8 mouse cellular contexts compared by ENCODE assay signal in genomic region chr3:96237904-96238511, GRCm38 (mm10). TPM values are rescaled to one million over a fixed set of nuclear protein-coding genes. Genes with fewer than 3 reads are reported as not detected.
DNase-seq lines count a peak whose midpoint lies in the region; ATAC-seq and TF ChIP-seq lines count a peak whose summit lies in the region.

No protein-coding gene starts in this region.

- peak; percentile 72 for DNase-seq in embryo, embryonic 10 days (ENCODE audit: low spot score)
- DNase-seq in embryo, embryonic 9.5 days (ENCODE audit: extremely low spot score): no peak
- peak; percentile 63 for DNase-seq in liver, embryonic 11.5 days (ENCODE audit: low spot score)
- DNase-seq in stomach, postnatal 0 days (ENCODE audit: low spot score): no peak
- DNase-seq in left cerebral cortex, postnatal 14 days (ENCODE audit: low spot score in 2 of 2): no peak
- DNase-seq in urinary bladder, postnatal 10 days (ENCODE audit: low spot score): no peak

- no peaks in the 10 kb centered on the region for H3K27me3 ChIP-seq in C2C12 (ENCODE audit: control insufficient read depth, insufficient read depth, insufficient read length)
- H3K27me3 ChIP-seq in erythroblast, embryonic 14.5 days (ENCODE audit: control insufficient read depth): no peaks in the 10 kb centered on the region
- H3K27me3 ChIP-seq in liver, embryonic 11.5 days (replicated peaks; ENCODE audit: control insufficient read depth, insufficient read depth, low read length): no peaks in the 10 kb centered on the region
- no peaks in the 10 kb centered on the region for H3K27me3 ChIP-seq in stomach, postnatal 0 days (ENCODE audit: control insufficient read depth, insufficient read depth, low read length)

- H3K27ac ChIP-seq in liver, embryonic 11.5 days (ENCODE audit: low read depth, low read length): peak overlapping the region; percentile 89
- H3K27ac ChIP-seq in stomach, postnatal 0 days (replicated peaks): peak overlapping the region; percentile 8; the same call in 1 of the 2 replicates

- under 1% methylated on average over 12 of the region's 12 CpGs for WGBS in liver, embryonic 11.5 days
- WGBS in stomach, postnatal 0 days: 1% methylated on average over 12 of the region's 12 CpGs

- TF ChIP-seq CTCF in C2C12 (IDR thresholded peaks at IDR 0.05; ENCODE audit: control insufficient read depth, insufficient read depth, insufficient read length): no peak
- TF ChIP-seq CTCF in stomach, postnatal 0 days (IDR thresholded peaks at IDR 0.05; ENCODE audit: low read depth): no peak

- intact Hi-C loops in left cerebral cortex, postnatal 14 days (cut with DNase I): no loop called here

- no peak for TF ChIP-seq EP300 in stomach, postnatal 0 days (optimal IDR thresholded peaks at IDR 0.05)

- peak overlapping the region; percentile 76 for H3K9ac ChIP-seq in liver, embryonic 11.5 days (ENCODE audit: low read depth, low read length)
- H3K9ac ChIP-seq in stomach, postnatal 0 days (ENCODE audit: low read length): peak overlapping the region; percentile 43

- H3K4me2 ChIP-seq in liver, embryonic 11.5 days: peak overlapping the region; percentile 81
- H3K4me2 ChIP-seq in stomach, postnatal 0 days (replicated peaks; ENCODE audit: low read depth): peak overlapping the region; percentile 40

- peak overlapping the region; percentile 42 for H3K4me3 ChIP-seq in C2C12 (ENCODE audit: insufficient read depth, poor library complexity, severe bottlenecking)
- H3K4me3 ChIP-seq in erythroblast, embryonic 14.5 days (replicated peaks): peak overlapping the region; percentile 65
- H3K4me3 ChIP-seq in liver, embryonic 11.5 days (ENCODE audit: low read depth, low read length): peak overlapping the region; percentile 52
- peak overlapping the region; percentile 30 for H3K4me3 ChIP-seq in stomach, postnatal 0 days (ENCODE audit: low read depth, low read length)

- ATAC-seq in liver, embryonic 11.5 days (replicated peaks; ENCODE audit: low FRiP score): peak; percentile 11; the same call in 1 of the 2 replicates
- ATAC-seq in stomach, postnatal 0 days (ENCODE audit: low FRiP score, low TSS enrichment): no peak

- no peaks in the 10 kb centered on the region for H3K79me2 ChIP-seq in C2C12 (ENCODE audit: control insufficient read depth, insufficient read depth)

- H3ac ChIP-seq in C2C12 (ENCODE audit: control insufficient read depth, insufficient read length, low read depth): peak overlapping the region; percentile 68

- H3K9me3 ChIP-seq in erythroblast, embryonic 14.5 days (ENCODE audit: control insufficient read depth, low read length): no peaks in the 10 kb centered on the region
- H3K9me3 ChIP-seq in liver, embryonic 11.5 days (ENCODE audit: control insufficient read depth, low read length): no peaks in the 10 kb centered on the region
- H3K9me3 ChIP-seq in stomach, postnatal 0 days (ENCODE audit: control insufficient read depth, low read length): no peaks in the 10 kb centered on the region

- H3K4me1 ChIP-seq in erythroblast, embryonic 14.5 days (ENCODE audit: control insufficient read depth): peaks cover 56% of the 10 kb centered on the region
- H3K4me1 ChIP-seq in liver, embryonic 11.5 days (replicated peaks; ENCODE audit: control insufficient read depth, insufficient read depth, low read length): peaks cover 9% of the 10 kb centered on the region
- H3K4me1 ChIP-seq in stomach, postnatal 0 days (replicated peaks; ENCODE audit: control insufficient read depth, insufficient read depth): no peaks in the 10 kb centered on the region

- H3K36me3 ChIP-seq in C2C12 (ENCODE audit: control insufficient read depth, insufficient read depth): no peaks in the 10 kb centered on the region
- H3K36me3 ChIP-seq in erythroblast, embryonic 14.5 days (ENCODE audit: control insufficient read depth): peaks cover 13% of the 10 kb centered on the region
- no peaks in the 10 kb centered on the region for H3K36me3 ChIP-seq in liver, embryonic 11.5 days (ENCODE audit: control insufficient read depth, insufficient read depth, low read length)
- H3K36me3 ChIP-seq in stomach, postnatal 0 days (ENCODE audit: control insufficient read depth, insufficient read depth, low read length): no peaks in the 10 kb centered on the region

- H3K79me3 ChIP-seq in C2C12 (ENCODE audit: low read depth): no peaks in the 10 kb centered on the region

TF ChIP-seq in C2C12, 6 proteins besides CTCF, POLR2A, EP300 and RAD21:
- no peak for TF ChIP-seq FOSL1 (IDR thresholded peaks at IDR 0.05; ENCODE audit: insufficient read depth, low read length, poor library complexity, severe bottlenecking)
- no peak for TF ChIP-seq USF1 (IDR thresholded peaks at IDR 0.05; ENCODE audit: low read depth)
- TF ChIP-seq CEBPB (IDR thresholded peaks at IDR 0.05; ENCODE audit: low read depth): no peak
- no peak for TF ChIP-seq MAX (IDR thresholded peaks at IDR 0.05)
- TF ChIP-seq MYOG (IDR thresholded peaks at IDR 0.05; ENCODE audit: control insufficient read depth, extremely low read depth, insufficient read length): no peak

RNA-seq across cellular contexts. Expression of gene Hist2h3c2, which starts 0.9 kb away (rescaled TPM):
- polyA plus RNA-seq in C2C12 (2012; fragmentation: generic; extraction: Trizol): 5.1 TPM
- polyA plus RNA-seq in erythroblast, embryonic 14.5 days (2012): 9.1 and 33.9 TPM in 2 replicates
- polyA plus RNA-seq in liver, embryonic 11.5 days (2014; fragmentation: Nextera tagmentation; extraction: Ambion mirVana): 5.8 and 8.0 TPM in 2 replicates
- 1.2 and 2.8 TPM in 2 replicates for polyA plus RNA-seq in stomach, postnatal 0 days (2015; fragmentation: Nextera tagmentation; extraction: Ambion mirVana)
- total RNA-seq in left cerebral cortex, postnatal 14 days (2021): 1 to 10 TPM; 8.4 to 9.7 TPM

RNA-seq across cellular contexts. Expression of gene Hist2h2aa2, which starts 2.1 kb away (rescaled TPM):
- polyA plus RNA-seq in C2C12 (2012; fragmentation: generic; extraction: Trizol): 20.3 TPM
- polyA plus RNA-seq in erythroblast, embryonic 14.5 days (2012): 34.2 and 64.0 TPM in 2 replicates
- 27.8 and 34.5 TPM in 2 replicates for polyA plus RNA-seq in liver, embryonic 11.5 days (2014; fragmentation: Nextera tagmentation; extraction: Ambion mirVana)
- 218 and 246 TPM in 2 replicates for polyA plus RNA-seq in stomach, postnatal 0 days (2015; fragmentation: Nextera tagmentation; extraction: Ambion mirVana)
- total RNA-seq in left cerebral cortex, postnatal 14 days (2021): 100 to 1,000 TPM; 205 to 244 TPM

RNA-seq across cellular contexts. Expression of gene Hist2h2aa1, which starts 7.3 kb away (rescaled TPM):
- polyA plus RNA-seq in C2C12 (2012; fragmentation: generic; extraction: Trizol): not detected
- 7.4 and 13.0 TPM in 2 replicates for polyA plus RNA-seq in erythroblast, embryonic 14.5 days (2012)
- 12.1 and 12.7 TPM in 2 replicates for polyA plus RNA-seq in liver, embryonic 11.5 days (2014; fragmentation: Nextera tagmentation; extraction: Ambion mirVana)
- polyA plus RNA-seq in stomach, postnatal 0 days (2015; fragmentation: Nextera tagmentation; extraction: Ambion mirVana): 81.4 and 98.7 TPM in 2 replicates
- 10 to 100 TPM in 1 of 2 experiments, 1 to 10 TPM in 1; 5.8 to 10.8 TPM for total RNA-seq in left cerebral cortex, postnatal 14 days (2021)

RNA-seq across cellular contexts. Expression of gene Hist2h3c1, which starts 8.5 kb away (rescaled TPM):
- polyA plus RNA-seq in C2C12 (2012; fragmentation: generic; extraction: Trizol): 0.32 TPM
- polyA plus RNA-seq in erythroblast, embryonic 14.5 days (2012): not detected in 2 replicates
- polyA plus RNA-seq in liver, embryonic 11.5 days (2014; fragmentation: Nextera tagmentation; extraction: Ambion mirVana): 0.93 and 1.5 TPM in 2 replicates
- 0.44 and 1.2 TPM in 2 replicates for polyA plus RNA-seq in stomach, postnatal 0 days (2015; fragmentation: Nextera tagmentation; extraction: Ambion mirVana)
- total RNA-seq in left cerebral cortex, postnatal 14 days (2021): not detected

RNA-seq across cellular contexts. Expression of gene Hist2h2be, which starts 17.1 kb away (rescaled TPM):
- 0.98 TPM for polyA plus RNA-seq in C2C12 (2012; fragmentation: generic; extraction: Trizol)
- polyA plus RNA-seq in erythroblast, embryonic 14.5 days (2012): 0.13 and 0.14 TPM in 2 replicates
- 7.7 and 7.9 TPM in 2 replicates for polyA plus RNA-seq in liver, embryonic 11.5 days (2014; fragmentation: Nextera tagmentation; extraction: Ambion mirVana)
- 3.2 and 3.4 TPM in 2 replicates for polyA plus RNA-seq in stomach, postnatal 0 days (2015; fragmentation: Nextera tagmentation; extraction: Ambion mirVana)
- total RNA-seq in left cerebral cortex, postnatal 14 days (2021): 1 to 10 TPM; 2.3 to 3.8 TPM

Comparison
In these comparisons a context has a peak if more than half of its experiments do, and no peak if none do; other contexts are left out.
1. DNase-seq: peak in embryo, embryonic 10 days (single experiment) and liver, embryonic 11.5 days (single experiment); none in embryo, embryonic 9.5 days (single experiment), stomach, postnatal 0 days (single experiment), left cerebral cortex, postnatal 14 days (0 of 2) and urinary bladder, postnatal 10 days (single experiment).
2. Peak in every context shown above with its lines, with median percentiles within 50 percentile points of each other: H3K4me3 ChIP-seq.